Mouse (Mus musculus): Measurements from ENCODE around the gene Ptpn14.

DNA sequence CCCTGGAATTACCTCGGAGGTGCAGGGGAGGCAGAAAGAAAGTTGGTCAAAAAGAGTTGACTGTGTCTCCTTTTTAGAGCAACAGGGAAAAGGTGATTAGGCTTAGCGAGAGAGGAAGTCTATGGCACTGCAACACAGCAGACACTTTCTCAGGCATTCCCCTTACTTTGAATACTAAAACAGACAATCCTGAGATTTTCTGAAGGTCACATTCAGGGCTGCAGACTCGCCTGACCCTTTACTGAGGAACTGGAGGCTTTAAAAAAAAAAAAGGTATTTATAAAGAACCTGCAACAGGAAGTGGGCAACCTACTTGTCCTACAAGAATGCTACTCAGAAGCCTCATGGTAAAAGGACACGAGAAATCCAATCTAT, 189.0 kb downstream of the Ptpn14 start:
- TF ChIP-seq CTCF (IDR thresholded peaks at IDR 0.05; ENCODE audit: low read depth, low read length): no peak
- no peak for TF ChIP-seq POLR2A (IDR thresholded peaks at IDR 0.05; ENCODE audit: borderline replicate concordance, low read depth, low read length)

All from bone marrow macrophage, adult 2 months (primary cell).